Mouse (Mus musculus): ENCODE measurements at regions not wholly inside any gene's neighbourhood (a gene's known extent, or its start where the extent isn't known, plus 50 kb on each side); places are given as distances from the start of the nearest gene placed in this dataset.
A peak's percentile ranks its signal among the peaks of the same experiment; 100 is the strongest.

GRCm38 (mm10) chr14:58488803-58489202 lies 418.5 kb downstream of the Fgf9 start:
- Histone ChIP-seq H3K36me3 (replicated peaks in 1 of 2; ENCODE audit: control insufficient read depth in 1 of 2, insufficient read depth in 1 of 2, low read length in 1 of 2) (no peaks in the 10 kb centered on the region), H3K9me3 (replicated peaks; ENCODE audit: low read length) (no peaks in the 10 kb centered on the region), H3K4me3 (replicated peaks in 1 of 3; ENCODE audit: low read depth in 2 of 3, low read length in 2 of 3, poor library complexity in 1 of 3) (no peak overlapping the region), H3K9ac (ENCODE audit: insufficient read depth, low read depth) (no peak overlapping the region), H3K79me2 (replicated peaks; ENCODE audit: control insufficient read depth, extremely low read depth, insufficient read depth, poor library complexity, severe bottlenecking) (no peaks in the 10 kb centered on the region), H3K4me2 (ENCODE audit: insufficient read depth, low read depth, poor library complexity, severe bottlenecking) (no peak overlapping the region), H3K4me1 (ENCODE audit: control insufficient read depth in 1 of 2, insufficient read depth in 2 of 2) (peaks cover 0 to 16% of the 10 kb centered on the region in 2 experiments; a peak in 2 of 4 replicates), H3K27me3 (replicated peaks) (no peaks in the 10 kb centered on the region), H3K27ac (ENCODE audit: insufficient read depth, low read depth) (no peak overlapping the region)
- DNase-seq (ENCODE audit: extremely low read depth), result peak; percentile 18
- dilution Hi-C loops (cut with MboI; ENCODE audit: extremely low pct_ligation_motif_present, extremely low pct_unique_long_range_greater_than_20kb, low sequenced_read_pairs) (no loop called here), in situ Hi-C loops (cut with MboI; ENCODE audit: low pct_ligation_motif_present, low pct_unique_long_range_greater_than_20kb, low sequenced_read_pairs) (no loop called here)
- TF ChIP-seq CHD2 (IDR thresholded peaks at IDR 0.05; ENCODE audit: low read length) (no peak), ZMIZ1 (IDR thresholded peaks at IDR 0.05; ENCODE audit: low read depth, low read length) (no peak), UBTF (IDR thresholded peaks at IDR 0.05; ENCODE audit: low read depth, low read length) (no peak), JUND (conservative IDR thresholded peaks at IDR 0.05; ENCODE audit: low read depth, low read length) (no peak), MEF2A (IDR thresholded peaks at IDR 0.05; ENCODE audit: borderline replicate concordance, low read depth, low read length) (no peak), POLR2AphosphoS2 (IDR thresholded peaks at IDR 0.05; ENCODE audit: low read depth, low read length) (no peak), ETS1 (conservative IDR thresholded peaks at IDR 0.05; ENCODE audit: low read depth, low read length) (no peak), CHD1 (IDR thresholded peaks at IDR 0.05; ENCODE audit: low read depth, low read length) (no peak), ZKSCAN1 (IDR thresholded peaks at IDR 0.05; ENCODE audit: borderline replicate concordance, low read depth, low read length) (no peak), E2F4 (IDR thresholded peaks at IDR 0.05; ENCODE audit: insufficient replicate concordance, low read depth, low read length) (no peak)

- Histone ChIP-seq H3K4me2 (ENCODE audit: insufficient read depth, low read depth, poor library complexity, severe bottlenecking) (no peak overlapping the region), H3K9ac (ENCODE audit: insufficient read depth, low read depth) (no peak overlapping the region), H3K4me1 (ENCODE audit: control insufficient read depth in 1 of 2, insufficient read depth in 2 of 2) (peaks cover 0 to 16% of the 10 kb centered on the region in 2 experiments; a peak in 2 of 4 replicates), H3K27ac (ENCODE audit: insufficient read depth, low read depth) (no peak overlapping the region), H3K36me3 (replicated peaks in 1 of 2; ENCODE audit: control insufficient read depth in 1 of 2, insufficient read depth in 1 of 2, low read length in 1 of 2) (no peaks in the 10 kb centered on the region), H3K4me3 (replicated peaks in 1 of 3; ENCODE audit: low read depth in 2 of 3, low read length in 2 of 3, poor library complexity in 1 of 3) (no peak overlapping the region), H3K9me3 (replicated peaks; ENCODE audit: low read length) (no peaks in the 10 kb centered on the region), H3K27me3 (replicated peaks) (no peaks in the 10 kb centered on the region), H3K79me2 (replicated peaks; ENCODE audit: control insufficient read depth, extremely low read depth, insufficient read depth, poor library complexity, severe bottlenecking) (no peaks in the 10 kb centered on the region)
- no peak for DNase-seq (ENCODE audit: extremely low read depth)
- dilution Hi-C loops (cut with MboI; ENCODE audit: extremely low pct_ligation_motif_present, extremely low pct_unique_long_range_greater_than_20kb, low sequenced_read_pairs), result no loop called here
- in situ Hi-C loops (cut with MboI; ENCODE audit: low pct_ligation_motif_present, low pct_unique_long_range_greater_than_20kb, low sequenced_read_pairs), result no loop called here
- no peak for TF ChIP-seq UBTF (IDR thresholded peaks at IDR 0.05; ENCODE audit: low read depth, low read length)
- no peak for TF ChIP-seq USF1 (IDR thresholded peaks at IDR 0.05; ENCODE audit: low read depth, low read length)
- no peak for TF ChIP-seq E2F4 (IDR thresholded peaks at IDR 0.05; ENCODE audit: insufficient replicate concordance, low read depth, low read length)
- no peak for TF ChIP-seq ELF1 (IDR thresholded peaks at IDR 0.05; ENCODE audit: low read depth, low read length)
- TF ChIP-seq PAX5 (IDR thresholded peaks at IDR 0.05; ENCODE audit: low read length), result no peak
- TF ChIP-seq CHD1 (IDR thresholded peaks at IDR 0.05; ENCODE audit: low read depth, low read length), result no peak
- TF ChIP-seq GABPA (IDR thresholded peaks at IDR 0.05; ENCODE audit: insufficient replicate concordance, low read depth, low read length), result no peak
- no peak for TF ChIP-seq RAD21 (IDR thresholded peaks at IDR 0.05; ENCODE audit: low read depth, low read length)
- no peak for TF ChIP-seq KAT2A (IDR thresholded peaks at IDR 0.05; ENCODE audit: insufficient replicate concordance, low read length)
Observed at GRCm38 (mm10) chr14:58487836-58488235, 417.5 kb downstream of the Fgf9 start.

Data from CH12.LX (cell line).